Mouse (Mus musculus) layer of hippocampus, postnatal 36 days (tissue): ENCODE measurements around the gene Tacr2. TPM values are rescaled to one million over a fixed set of nuclear protein-coding genes. Genes with fewer than 3 reads are reported as not detected.
A peak's percentile ranks its signal among the peaks of the same experiment; 100 is the strongest.

ENCODE experiments used
- DNase-seq, 2 experiments: peaks; one replicate each; pipeline ENCODE4 v3.0.0; 2022
- total RNA-seq, 2 experiments: library from RNA; stranded (reverse); gene quantifications; 2 replicates each; pipeline ENCODE4 v1.2.3; 2021

Tacr2 gene
- total RNA-seq, 2 experiments from 2014 or later, result not detected

- no peak for DNase-seq
Measured at GRCm38 (mm10) chr10:62242358-62242757, 9.9 kb upstream of the Tacr2 start.

DNA sequence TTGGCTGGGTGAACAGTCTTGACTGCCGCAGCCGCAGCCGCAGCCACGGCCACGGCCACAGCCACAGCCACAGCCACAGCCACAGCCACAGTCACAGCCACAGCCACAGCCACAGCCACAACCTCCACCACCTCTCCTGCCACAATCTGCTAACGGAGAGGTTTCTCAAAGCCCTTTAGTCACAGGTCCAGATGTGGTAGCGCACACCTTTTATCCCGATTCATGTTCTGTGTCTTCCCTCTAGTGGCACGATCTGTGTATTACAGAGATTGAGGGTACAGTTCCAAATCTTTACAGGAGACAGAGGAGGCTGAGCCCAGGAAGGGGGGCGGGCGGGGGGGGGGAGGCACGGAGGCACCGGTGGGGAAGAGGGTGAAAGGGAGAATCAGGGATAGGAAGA lies 9.3 kb upstream of the Tacr2 start:
- DNase-seq, result peak in 1 of 2 experiments; percentile 37

GRCm38 (mm10) chr10:62244067-62244466 lies 8.2 kb upstream of the Tacr2 start:
- DNase-seq, result no peak

- DNase-seq, result no peak
Measured at GRCm38 (mm10) chr10:62247156-62247555, 5.1 kb upstream of the Tacr2 start.

DNA sequence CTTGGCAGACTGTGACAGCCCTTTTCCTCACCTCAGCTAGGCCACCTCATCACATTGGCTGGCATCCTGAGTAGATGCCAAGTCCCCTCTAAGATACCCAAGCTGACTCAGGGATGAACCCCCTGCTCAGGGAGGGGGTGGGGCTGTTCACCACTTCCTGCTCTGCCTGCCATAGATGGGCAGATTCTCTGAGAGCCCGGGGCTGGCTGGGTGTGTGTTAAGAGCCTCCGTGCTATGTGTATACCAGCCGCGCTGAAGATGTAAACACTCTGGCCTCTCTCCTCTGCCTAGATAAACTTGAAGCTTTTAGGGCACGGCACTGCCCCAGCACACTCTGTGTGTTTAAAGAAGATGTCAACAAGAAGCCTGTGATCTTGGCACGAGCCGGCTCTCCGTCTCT lies 4.4 kb upstream of the Tacr2 start:
- no peak for DNase-seq

- DNase-seq, result no peak
Measured at GRCm38 (mm10) chr10:62252496-62253235, 428 bp downstream of the Tacr2 start.

- no peak for DNase-seq
Measured at GRCm38 (mm10) chr10:62258298-62258697, 6.1 kb downstream of the Tacr2 start.

- DNase-seq, result peak; percentile 35 to 42
Measured at GRCm38 (mm10) chr10:62261115-62261886, 9.1 kb downstream of the Tacr2 start.

- no peak for DNase-seq
Measured at GRCm38 (mm10) chr10:62264299-62264698, 12.1 kb downstream of the Tacr2 start.

DNA sequence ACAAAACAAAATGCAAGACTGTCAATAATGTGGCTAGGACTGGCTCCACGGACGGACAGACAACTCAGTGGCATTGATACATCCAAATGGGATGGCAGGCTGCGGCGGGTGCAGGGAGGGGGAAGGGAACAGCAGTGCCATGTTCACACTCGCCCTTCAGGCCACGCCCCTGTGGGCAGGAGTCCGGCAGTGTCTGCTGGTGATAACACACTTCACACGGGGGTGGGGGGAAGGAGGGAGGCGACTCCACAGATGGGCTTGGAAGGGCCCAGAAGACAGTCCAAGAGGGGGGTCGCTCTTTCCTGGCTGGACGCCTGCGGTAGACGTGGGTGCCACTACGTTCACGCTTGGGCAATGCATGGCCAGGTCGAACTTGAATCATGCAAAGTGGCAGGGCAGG lies 17.0 kb downstream of the Tacr2 start:
- DNase-seq, result no peak

- peak; percentile 58 to 75 for DNase-seq
Measured at GRCm38 (mm10) chr10:62275235-62275634, 23.0 kb downstream of the Tacr2 start.

DNA sequence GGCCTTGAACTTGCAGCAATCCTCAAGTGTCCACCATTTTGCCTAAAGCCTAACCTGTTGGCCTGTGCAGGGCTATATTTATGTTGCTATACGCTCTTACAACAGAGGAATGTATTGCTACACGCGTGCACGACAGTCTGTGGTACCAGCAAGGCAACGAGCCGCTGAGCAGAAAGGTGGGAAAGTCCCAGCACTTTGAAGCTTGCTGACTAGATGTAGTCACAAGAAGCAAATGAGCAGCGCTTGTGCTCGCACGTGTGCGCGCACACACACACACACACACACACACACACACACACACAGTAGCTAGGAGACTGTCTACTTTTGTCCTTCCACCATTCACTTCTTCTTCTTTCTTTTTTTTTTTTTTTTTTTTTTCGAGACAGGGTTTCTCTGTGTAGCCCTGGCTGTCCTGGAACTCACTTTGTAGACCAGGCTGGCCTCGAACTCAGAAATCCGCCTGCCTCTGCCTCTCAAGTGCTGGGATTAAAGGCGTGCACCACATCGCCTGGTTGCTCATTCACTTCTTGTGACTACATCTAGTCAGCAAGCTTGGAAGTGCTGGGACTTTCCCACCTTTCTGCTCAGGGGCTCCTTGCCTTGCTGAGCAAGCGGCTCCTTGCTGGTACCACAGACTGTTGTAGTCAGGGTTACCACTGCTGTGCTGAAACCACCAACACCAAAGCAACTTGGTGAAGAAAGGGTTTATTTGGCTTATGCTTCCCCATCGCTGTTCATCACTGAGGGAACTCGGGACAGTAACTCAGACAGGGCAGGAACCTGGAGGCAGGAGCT lies 25.5 kb downstream of the Tacr2 start:
- no peak for DNase-seq

GRCm38 (mm10) chr10:62279066-62279465 lies 26.8 kb downstream of the Tacr2 start:
- DNase-seq, result no peak

- no peak for DNase-seq
Measured at GRCm38 (mm10) chr10:62279671-62280070, 27.4 kb downstream of the Tacr2 start.

- DNase-seq, result no peak
Measured at GRCm38 (mm10) chr10:62282782-62283181, 30.5 kb downstream of the Tacr2 start.

- no peak for DNase-seq
Measured at GRCm38 (mm10) chr10:62283206-62283792, 31.1 kb downstream of the Tacr2 start.

DNA sequence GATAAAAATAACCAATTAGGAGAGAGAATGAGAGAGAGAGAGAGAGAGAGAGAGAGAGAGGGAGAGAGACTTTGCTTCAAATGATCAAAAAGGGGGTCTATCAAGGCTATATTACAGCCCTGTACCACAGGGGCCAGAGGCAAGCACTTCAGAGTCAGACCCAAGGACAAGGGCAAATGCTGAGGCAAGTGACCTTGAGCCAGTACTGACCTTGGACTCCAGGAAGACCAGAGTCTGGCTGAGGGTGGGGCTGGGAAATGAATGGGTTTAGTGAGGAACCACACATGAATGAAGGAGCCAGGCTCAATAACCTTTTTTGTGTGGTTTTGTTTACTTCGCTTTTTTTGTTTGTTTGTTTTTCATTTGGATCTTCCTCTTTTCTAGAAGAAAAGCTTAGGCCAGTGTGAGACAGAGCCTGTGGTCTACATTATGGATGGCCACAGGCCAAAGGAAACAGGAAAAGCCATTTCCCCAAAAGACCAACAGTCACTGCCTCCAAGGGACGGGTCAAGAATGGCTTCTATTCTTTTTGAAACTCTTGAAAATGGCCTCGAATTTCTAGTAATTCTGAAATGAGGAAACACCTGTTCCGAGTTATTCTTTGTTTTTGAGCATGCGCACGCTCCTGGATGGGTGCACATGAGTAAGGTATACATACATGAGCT lies 35.4 kb downstream of the Tacr2 start:
- DNase-seq, result no peak

- DNase-seq, result peak; percentile 50 to 65
Measured at GRCm38 (mm10) chr10:62294112-62294511, 41.9 kb downstream of the Tacr2 start.

GRCm38 (mm10) chr10:62296086-62296872 lies 44.0 kb downstream of the Tacr2 start:
- DNase-seq, result no peak

DNA sequence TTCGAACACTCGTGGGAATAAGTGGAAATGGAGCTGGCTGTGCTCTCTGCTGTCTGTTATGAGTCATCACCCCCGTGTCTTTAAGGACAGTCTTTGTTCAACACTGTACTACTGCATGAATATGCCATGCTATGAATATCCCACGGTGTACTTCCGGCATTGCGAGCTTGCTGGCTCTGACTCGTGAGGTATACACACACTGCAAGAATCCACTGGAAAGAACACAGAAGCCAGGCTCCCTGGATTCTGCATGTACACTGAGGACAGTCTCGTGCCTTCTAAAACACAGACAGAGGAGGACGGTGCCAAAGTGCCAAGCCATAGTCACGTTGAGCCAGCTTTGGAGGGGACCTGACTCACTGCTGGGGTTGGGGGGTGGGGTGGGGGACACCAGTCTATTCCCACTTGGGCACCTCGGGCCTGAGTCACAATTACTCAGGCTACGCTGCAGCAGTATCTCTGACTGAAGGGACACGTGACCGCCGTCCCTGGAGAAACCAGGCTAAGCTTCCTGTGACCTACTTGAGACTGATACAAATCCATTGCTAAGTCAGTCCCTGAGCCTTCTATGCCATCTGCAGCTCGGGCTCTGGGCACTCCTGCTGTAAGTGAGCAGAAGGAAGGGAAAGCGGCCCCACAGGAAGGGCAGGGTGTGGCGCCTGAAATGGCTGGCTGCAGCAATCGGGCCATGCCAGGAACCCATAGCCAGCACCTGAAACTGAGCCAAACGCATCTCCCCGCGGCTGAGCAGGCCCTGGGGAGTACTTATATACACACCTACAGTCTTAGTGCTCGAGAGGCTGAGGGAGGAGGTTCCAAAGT lies 48.0 kb downstream of the Tacr2 start:
- no peak for DNase-seq
